13 mouse cellular contexts compared by ENCODE assay signal in genomic region chr7:142574155-142574660, GRCm38 (mm10). TPM values are rescaled to one million over a fixed set of nuclear protein-coding genes. Genes with fewer than 3 reads are reported as not detected.
DNase-seq lines count a peak whose midpoint lies in the region; ATAC-seq lines count a peak whose summit lies in the region.
"Had no signal": no experiment of that assay in that cellular context is flagged by ENCODE, and none has a peak within 500 bp of the region (broad histone marks: within the 10 kb centered on the region; RNA-seq: fewer than 3 reads in every experiment).

No protein-coding gene starts in this region.

- 0 out of 2 replicates have a peak overlapping the region, but pooled peaks have one; percentile 63 for H3K4me2 ChIP-seq in heart, embryonic 15.5 days
- H3K4me2 ChIP-seq in midbrain, embryonic 11.5 days, result no peak overlapping the region
- H3K4me2 ChIP-seq in midbrain, embryonic 15.5 days, result no peak overlapping the region
- H3K4me2 ChIP-seq in stomach, embryonic 15.5 days, result no peak overlapping the region
- H3K4me2 ChIP-seq: hindbrain, embryonic 15.5 days had no signal

- H3K27ac ChIP-seq in heart, embryonic 15.5 days, result peak overlapping the region; percentile 91
- H3K27ac ChIP-seq in midbrain, embryonic 11.5 days (ENCODE audit: low read depth, low read length), result no peak overlapping the region
- no peak overlapping the region for H3K27ac ChIP-seq in midbrain, embryonic 15.5 days
- peak overlapping the region; percentile 91 for H3K27ac ChIP-seq in limb, embryonic 10.5 days
- H3K27ac ChIP-seq in stomach, embryonic 15.5 days, result peak overlapping the region; percentile 90
- H3K27ac ChIP-seq: hindbrain, embryonic 15.5 days had no signal

- DNase-seq in heart, adult 8-10 months (ENCODE audit: low spot score), result no peak
- peak; percentile 59 for DNase-seq in midbrain, embryonic 11.5 days (ENCODE audit: low spot score, missing footprints)
- no peak for DNase-seq in limb, embryonic 10.5 days (ENCODE audit: low spot score)
- no peak for DNase-seq in ovary, postnatal 14 days (ENCODE audit: low spot score)
- DNase-seq in gastrocnemius, postnatal 25 days, result no peak
- DNase-seq: adrenal gland, adult 2 months; kidney, postnatal 25 days; midbrain, embryonic 14.5 days; right cerebral cortex, postnatal 14 days had no signal

- H3K27me3 ChIP-seq in heart, embryonic 15.5 days, result no peaks in the 10 kb centered on the region
- peaks cover 4% of the 10 kb centered on the region; the same call in 1 of the 2 replicates for H3K27me3 ChIP-seq in midbrain, embryonic 11.5 days (ENCODE audit: control insufficient read depth, insufficient read depth, low read length)
- H3K27me3 ChIP-seq in midbrain, embryonic 15.5 days (replicated peaks), result no peaks in the 10 kb centered on the region
- H3K27me3 ChIP-seq in limb, embryonic 10.5 days (ENCODE audit: low read depth, poor library complexity, severe bottlenecking), result no peaks in the 10 kb centered on the region
- H3K27me3 ChIP-seq in stomach, embryonic 15.5 days (replicated peaks), result no peaks in the 10 kb centered on the region
- H3K27me3 ChIP-seq: hindbrain, embryonic 15.5 days had no signal

- peaks cover 91% of the 10 kb centered on the region for H3K4me1 ChIP-seq in heart, embryonic 15.5 days (replicated peaks)
- peaks cover 3% of the 10 kb centered on the region; the same call in 1 of the 2 replicates for H3K4me1 ChIP-seq in midbrain, embryonic 11.5 days (ENCODE audit: control insufficient read depth, insufficient read depth, low read length)
- no peaks in the 10 kb centered on the region for H3K4me1 ChIP-seq in midbrain, embryonic 15.5 days
- peaks cover 92% of the 10 kb centered on the region for H3K4me1 ChIP-seq in limb, embryonic 10.5 days
- H3K4me1 ChIP-seq in stomach, embryonic 15.5 days, result peaks cover 77% of the 10 kb centered on the region
- H3K4me1 ChIP-seq: hindbrain, embryonic 15.5 days had no signal

- H3K9me3 ChIP-seq in heart, embryonic 15.5 days (replicated peaks), result no peaks in the 10 kb centered on the region
- no peaks in the 10 kb centered on the region for H3K9me3 ChIP-seq in midbrain, embryonic 11.5 days (ENCODE audit: control insufficient read depth, low read length)
- no peaks in the 10 kb centered on the region for H3K9me3 ChIP-seq in midbrain, embryonic 15.5 days
- no peaks in the 10 kb centered on the region for H3K9me3 ChIP-seq in limb, embryonic 10.5 days (replicated peaks)
- H3K9me3 ChIP-seq in stomach, embryonic 15.5 days, result no peaks in the 10 kb centered on the region
- H3K9me3 ChIP-seq: hindbrain, embryonic 15.5 days had no signal

- H3K36me3 ChIP-seq in heart, embryonic 15.5 days, result no peaks in the 10 kb centered on the region
- no peaks in the 10 kb centered on the region for H3K36me3 ChIP-seq in midbrain, embryonic 11.5 days (ENCODE audit: control insufficient read depth, insufficient read depth, low read length)
- H3K36me3 ChIP-seq in midbrain, embryonic 15.5 days (replicated peaks), result no peaks in the 10 kb centered on the region
- H3K36me3 ChIP-seq in limb, embryonic 10.5 days, result peaks cover 16% of the 10 kb centered on the region
- no peaks in the 10 kb centered on the region for H3K36me3 ChIP-seq in stomach, embryonic 15.5 days
- H3K36me3 ChIP-seq: hindbrain, embryonic 15.5 days had no signal

- ATAC-seq in heart, embryonic 15.5 days (replicated peaks; ENCODE audit: insufficient number of reproducible peaks, insufficient read depth, low FRiP score, low read depth), result no peak
- no peak for ATAC-seq in midbrain, embryonic 11.5 days (ENCODE audit: low FRiP score)
- ATAC-seq in midbrain, embryonic 15.5 days (replicated peaks), result no peak
- no peak for ATAC-seq in stomach, embryonic 15.5 days (ENCODE audit: insufficient read depth, low FRiP score, low read depth)

- H3K9ac ChIP-seq in heart, embryonic 15.5 days, result no peak overlapping the region
- H3K9ac ChIP-seq in midbrain, embryonic 11.5 days (ENCODE audit: low read length), result no peak overlapping the region
- H3K9ac ChIP-seq in midbrain, embryonic 15.5 days, result no peak overlapping the region
- no peak overlapping the region for H3K9ac ChIP-seq in stomach, embryonic 15.5 days
- H3K9ac ChIP-seq: hindbrain, embryonic 15.5 days had no signal

- H3K4me3 ChIP-seq in heart, embryonic 15.5 days, result no peak overlapping the region
- no peak overlapping the region for H3K4me3 ChIP-seq in midbrain, embryonic 11.5 days (ENCODE audit: low read depth, low read length)
- no peak overlapping the region for H3K4me3 ChIP-seq in midbrain, embryonic 15.5 days
- H3K4me3 ChIP-seq in limb, embryonic 10.5 days, result 0 out of 2 replicates have a peak overlapping the region, but pooled peaks have one; percentile 7
- H3K4me3 ChIP-seq in stomach, embryonic 15.5 days (replicated peaks), result no peak overlapping the region
- H3K4me3 ChIP-seq: hindbrain, embryonic 15.5 days had no signal

- WGBS in heart, embryonic 15.5 days, result 35% methylated on average over 3 of the region's 3 CpGs
- WGBS in midbrain, embryonic 11.5 days, result 71% methylated on average over 3 of the region's 3 CpGs
- WGBS in midbrain, embryonic 15.5 days, result 74% methylated on average over 3 of the region's 3 CpGs
- WGBS in limb, embryonic 10.5 days, result 62% methylated on average over 3 of the region's 3 CpGs
- 34% methylated on average over 3 of the region's 3 CpGs for WGBS in stomach, embryonic 15.5 days

RNA-seq across cellular contexts. Expression of gene Mrpl23, which starts 41.7 kb away (rescaled TPM):
- polyA plus RNA-seq in heart, embryonic 15.5 days (2015; fragmentation: Nextera tagmentation; extraction: Ambion mirVana), result 17.0 and 18.7 TPM in 2 replicates
- total RNA-seq in heart, adult 8-10 months (2022), result 10 to 100 TPM in 2 of 4 experiments, 1 to 10 TPM in 1, under 1 TPM in 1; 0.90 to 35.4 (median 16.1) TPM
- 13.9 and 16.6 TPM in 2 replicates for polyA plus RNA-seq in midbrain, embryonic 11.5 days (2014; fragmentation: Nextera tagmentation; extraction: Ambion mirVana)
- 22.4 and 24.0 TPM in 2 replicates for polyA plus RNA-seq in midbrain, embryonic 15.5 days (2015; fragmentation: Nextera tagmentation; extraction: Ambion mirVana)
- polyA plus RNA-seq in limb, embryonic 10.5 days (2016; fragmentation: Nextera tagmentation; extraction: Ambion mirVana), result 25.9 and 33.7 TPM in 2 replicates
- 21.9 and 26.2 TPM in 2 replicates for polyA plus RNA-seq in stomach, embryonic 15.5 days (2015; fragmentation: Nextera tagmentation; extraction: Ambion mirVana)
- 10 to 100 TPM in 1 of 2 experiments, 1 to 10 TPM in 1; 8.6 to 18.3 TPM for total RNA-seq in gastrocnemius, postnatal 25 days (2021)

Comparison
In these comparisons a context has a peak if more than half of its experiments do, and no peak if none do; other contexts are left out.
1. H3K27ac ChIP-seq: peak in heart, embryonic 15.5 days (single experiment), limb, embryonic 10.5 days (single experiment) and stomach, embryonic 15.5 days (single experiment); none in midbrain, embryonic 11.5 days (single experiment) and midbrain, embryonic 15.5 days (single experiment).